Mouse (Mus musculus): Measurements from ENCODE around the gene Rdh9. TPM values are rescaled to one million over a fixed set of nuclear protein-coding genes. Genes with fewer than 3 reads are reported as not detected.
"Not testable (repeated sequence)": the region's sequence is repeated elsewhere in the genome, so short reads cannot be mapped to it uniquely, and the experiment has no call there.

Gene Rdh9
- total RNA-seq, 1 experiment from 2014 or later = not detected

GRCm38 (mm10) chr10:127829121-127829520 lies 52.9 kb downstream of the Rdh9 start:
- no peak for ATAC-seq (ENCODE audit: extremely low read depth, insufficient number of reproducible peaks, low FRiP score, poor library complexity, severe bottlenecking)

DNA sequence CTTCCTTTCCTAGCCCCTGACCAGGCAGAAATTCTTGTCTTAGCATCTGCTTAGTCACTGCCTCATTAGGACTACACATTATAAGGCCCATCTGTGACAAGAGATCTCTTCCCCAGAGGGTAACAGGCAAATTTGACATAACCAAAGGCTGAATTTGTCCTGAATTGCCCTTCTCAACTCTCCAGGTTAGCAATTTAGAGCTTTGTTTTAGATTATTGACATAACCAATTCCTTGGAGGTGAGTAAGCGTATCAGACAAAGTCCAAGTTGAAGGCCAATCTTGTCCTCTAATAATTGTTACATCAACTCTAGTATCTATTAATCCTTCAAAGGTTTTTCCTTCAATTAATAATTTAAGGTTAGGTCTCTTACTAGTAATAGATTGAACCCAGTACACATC lies 58.0 kb downstream of the Rdh9 start:
- not testable (repeated sequence) for ATAC-seq (ENCODE audit: extremely low read depth, insufficient number of reproducible peaks, low FRiP score, poor library complexity, severe bottlenecking)

- ATAC-seq (ENCODE audit: extremely low read depth, insufficient number of reproducible peaks, low FRiP score, poor library complexity, severe bottlenecking) = no peak
These were observed 59.1 kb downstream of the Rdh9 start for GRCm38 (mm10) chr10:127835292-127835691.

GRCm38 (mm10) chr10:127837793-127838192 lies 61.6 kb downstream of the Rdh9 start:
- not testable (repeated sequence) for ATAC-seq (ENCODE audit: extremely low read depth, insufficient number of reproducible peaks, low FRiP score, poor library complexity, severe bottlenecking)

- no peak for ATAC-seq (ENCODE audit: extremely low read depth, insufficient number of reproducible peaks, low FRiP score, poor library complexity, severe bottlenecking)
These were observed 62.4 kb downstream of the Rdh9 start for GRCm38 (mm10) chr10:127838539-127838938.

DNA sequence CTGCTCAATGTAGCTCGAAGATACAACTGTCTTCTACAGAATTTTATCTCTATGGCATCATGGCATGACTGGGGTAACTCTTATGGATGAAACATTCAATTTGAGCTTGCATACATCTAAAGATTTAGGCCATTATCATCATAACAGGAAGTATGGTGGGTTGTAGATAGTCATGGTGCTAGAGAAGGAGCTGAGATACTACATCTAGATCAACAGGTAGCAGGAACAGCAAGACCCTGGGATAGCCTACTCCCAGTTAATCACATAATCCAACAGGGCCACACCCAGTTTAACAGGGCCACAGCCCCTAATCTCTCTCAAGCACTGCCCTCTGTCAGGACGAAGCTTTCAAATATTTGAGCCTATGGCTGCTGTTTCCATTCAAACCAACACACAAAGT lies 64.6 kb downstream of the Rdh9 start:
- ATAC-seq (ENCODE audit: extremely low read depth, insufficient number of reproducible peaks, low FRiP score, poor library complexity, severe bottlenecking) = no peak

Other genes starting within 250 kb of the Rdh9 start
- gene Nxph4, start 241.8 kb upstream of the Rdh9 start, total RNA-seq (2017) = not detected in 2 replicates
- 6.3 and 15.1 TPM in 2 replicates for gene Lrp1, start 155.2 kb upstream of the Rdh9 start, total RNA-seq (2017)
- gene Stat6, start 133.4 kb upstream of the Rdh9 start, total RNA-seq (2017) = 258 and 273 TPM in 2 replicates
- gene Nemp1, start 109.5 kb upstream of the Rdh9 start, total RNA-seq (2017) = 42.6 and 45.7 TPM in 2 replicates
- 19.0 and 19.3 TPM in 2 replicates for gene Nab2, start 107.8 kb upstream of the Rdh9 start, total RNA-seq (2017)
- 1.5 and 2.3 TPM in 2 replicates for gene Myo1a, start 71.2 kb upstream of the Rdh9 start, total RNA-seq (2017)
- gene Tac2, start 51.9 kb upstream of the Rdh9 start, total RNA-seq (2017) = not detected in 2 replicates
- 20.7 and 25.7 TPM in 2 replicates for gene Zbtb39, start 36.8 kb upstream of the Rdh9 start, total RNA-seq (2017)
- 0.12 and 0.23 TPM in 2 replicates for gene Gpr182, start 24.7 kb upstream of the Rdh9 start, total RNA-seq (2017)
- gene Rdh1, start 16.7 kb upstream of the Rdh9 start, total RNA-seq (2017) = 0.37 and 0.47 TPM in 2 replicates
- not detected in 2 replicates for gene Rdh16f1, start 16.6 kb upstream of the Rdh9 start, total RNA-seq (2017)
- gene Rdh16, start 24.8 kb downstream of the Rdh9 start, total RNA-seq (2017) = not detected in 2 replicates
- not detected in 2 replicates for gene Rdh19, start 73.5 kb downstream of the Rdh9 start, total RNA-seq (2017)
- not detected in 2 replicates for gene Rdh16f2, start 90.1 kb downstream of the Rdh9 start, total RNA-seq (2017)
- not detected in 2 replicates for gene Rdh7, start 112.4 kb downstream of the Rdh9 start, total RNA-seq (2017)
- gene Sdr9c7, start 122.1 kb downstream of the Rdh9 start, total RNA-seq (2017) = not detected in 2 replicates
- not detected in 2 replicates for gene Hsd17b6, start 231.2 kb downstream of the Rdh9 start, total RNA-seq (2017)
- 14.2 and 18.0 TPM in 2 replicates for gene Prim1, start 238.8 kb downstream of the Rdh9 start, total RNA-seq (2017)

Data from neutrophil, adult 5-6 weeks (primary cell).